Mouse (Mus musculus) CH12.LX (cell line): Measurements from ENCODE around the gene Creg2.

ENCODE experiments used
- E2F4 ChIP-seq: IDR thresholded peaks from 2 replicates; pipeline ENCODE4 v1.6.1; 2011; ENCODE audit warnings: low read depth, low read length, improper control_type of control experiment; ENCODE audit not compliant: insufficient replicate concordance
- EP300 ChIP-seq: IDR thresholded peaks from 2 replicates; pipeline ENCODE4 v1.6.1; 2011; ENCODE audit warnings: low read length, improper control_type of control experiment
- POLR2A ChIP-seq: IDR thresholded peaks from 2 replicates; pipeline ENCODE4 v1.6.1; 2011; ENCODE audit warnings: low read depth, mild to moderate bottlenecking, improper control_type of control experiment, low read length

DNA sequence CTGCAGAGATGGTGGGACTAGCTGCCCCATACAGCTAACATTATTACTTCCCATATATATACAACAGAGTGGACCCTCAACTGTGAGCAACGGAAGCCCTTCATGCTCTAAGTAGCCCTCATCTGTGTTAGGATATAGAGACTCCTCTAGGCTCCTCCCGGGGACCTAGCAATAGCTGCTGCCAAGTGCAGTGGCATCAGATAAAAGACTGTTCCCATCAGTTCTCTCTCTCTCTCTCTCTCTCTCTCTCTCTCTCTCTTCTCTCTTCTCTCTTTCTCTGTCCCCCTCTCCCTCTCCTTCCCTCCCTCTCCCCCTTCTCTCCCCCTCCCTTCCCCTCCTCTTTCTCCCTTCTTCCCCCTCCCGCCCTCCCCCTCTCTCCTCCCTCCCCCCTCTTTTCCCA lies 70.1 kb downstream of the Creg2 start:
- TF ChIP-seq E2F4, result no peak
- no peak for TF ChIP-seq POLR2A
- no peak for TF ChIP-seq EP300
